Mouse (Mus musculus): ENCODE results near the gene Fabp2. TPM values are rescaled to one million over a fixed set of nuclear protein-coding genes. Genes with fewer than 3 reads are reported as not detected.

Gene Fabp2
- not detected in 2 replicates for polyA plus RNA-seq (2015; fragmentation: Nextera tagmentation; extraction: Ambion mirVana)

GRCm38 (mm10) chr3:122894772-122895171 is at the start of gene Fabp2:
Gene Fabp2 (plus strand): TSS chr3:122895072.

GRCm38 (mm10) chr3:122919260-122919659 is 24.4 kb downstream of the Fabp2 start, which contains the start of gene Gm10959:
Gene Gm10959 (minus strand): TSS chr3:122919360.

DNA sequence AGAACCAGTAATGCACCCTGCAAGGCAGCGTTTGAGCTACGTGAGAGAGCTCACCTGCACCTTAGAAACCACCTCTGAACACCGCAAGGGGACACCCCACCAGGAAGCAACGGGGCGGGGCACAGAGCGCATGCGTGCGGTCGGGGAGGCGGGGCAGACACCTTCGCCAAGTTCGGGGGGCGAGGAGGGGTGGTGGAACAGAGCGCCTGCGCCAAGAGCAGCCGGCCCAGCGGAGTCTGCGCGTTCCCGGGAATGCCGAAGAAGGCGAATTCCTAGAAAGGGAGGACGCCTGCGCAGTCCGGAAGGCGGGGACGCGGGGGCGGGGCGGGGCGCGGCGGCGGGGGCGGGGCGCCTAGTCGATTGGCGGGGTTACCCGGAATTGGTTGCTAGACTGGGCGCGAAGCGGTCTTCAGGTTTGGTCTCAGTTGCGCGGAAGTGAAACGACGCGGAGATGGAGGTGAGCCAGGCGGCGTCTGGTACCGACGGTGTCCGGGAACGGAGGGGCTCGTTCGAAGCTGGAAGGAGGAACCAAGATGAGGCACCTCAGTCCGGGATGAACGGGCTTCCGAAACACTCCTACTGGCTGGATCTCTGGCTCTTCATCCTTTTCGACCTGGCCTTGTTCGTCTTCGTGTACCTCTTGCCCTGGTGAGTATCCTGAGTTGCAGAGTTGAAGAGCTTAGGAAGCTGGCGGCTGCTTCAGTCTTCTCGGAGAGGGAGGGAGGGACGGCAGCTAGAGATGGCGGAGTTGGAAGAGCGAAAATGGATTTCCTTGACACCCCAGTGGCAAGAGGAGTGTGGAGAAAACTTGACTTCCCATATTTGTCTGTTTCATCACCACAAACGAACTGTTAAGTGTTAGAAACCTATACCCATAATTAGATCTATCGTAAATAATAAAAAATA is 29.4 kb downstream of the Fabp2 start, which contains the start of gene 1810037I17Rik:
TSS of gene 1810037I17Rik (plus strand) at position 195 of the 906 bp plus-strand sequence.

Other genes starting within 250 kb of the Fabp2 start
- 1.5 and 2.3 TPM in 2 replicates for gene Pde5a, start 166.1 kb upstream of the Fabp2 start, polyA plus RNA-seq (2015; fragmentation: Nextera tagmentation; extraction: Ambion mirVana)
- not detected in 2 replicates for gene Gm10959, start 24.3 kb downstream of the Fabp2 start, polyA plus RNA-seq (2015; fragmentation: Nextera tagmentation; extraction: Ambion mirVana)
- gene 1810037I17Rik, start 29.1 kb downstream of the Fabp2 start, polyA plus RNA-seq (2015; fragmentation: Nextera tagmentation; extraction: Ambion mirVana), result 128 and 145 TPM in 2 replicates
- 16.6 and 17.1 TPM in 2 replicates for gene Usp53, start 89.4 kb downstream of the Fabp2 start, polyA plus RNA-seq (2015; fragmentation: Nextera tagmentation; extraction: Ambion mirVana)
- gene Myoz2, start 139.9 kb downstream of the Fabp2 start, polyA plus RNA-seq (2015; fragmentation: Nextera tagmentation; extraction: Ambion mirVana), result 0.74 and 1.0 TPM in 2 replicates

Data from neural tube, postnatal 0 days (tissue).